Mouse (Mus musculus) gastrocnemius, postnatal 14 days (tissue): ENCODE results near the gene Hyal3. TPM values are rescaled to one million over a fixed set of nuclear protein-coding genes. Genes with fewer than 3 reads are reported as not detected.
A peak's percentile ranks its signal among the peaks of the same experiment; 100 is the strongest.

Source experiments
- DNase-seq: peaks from one replicate; pipeline ENCODE4 v3.0.0; 2021; ENCODE audit warnings: mixed read lengths
- intact Hi-C: fragments of 180-260 bp; cut with DNase I; formaldehyde crosslinking; loops from one replicate; pipeline ENCODE4 v1.15.1; 2025; ENCODE audit warnings: low total_unique reads
- total RNA-seq, 2 experiments: library from RNA; stranded (reverse); gene quantifications; 2 replicates each; pipeline ENCODE4 v1.2.3; 2021

Hyal3 gene
- total RNA-seq, 2 experiments from 2014 or later: 0.23 to 0.49 TPM

- intact Hi-C loops: no loop called here
These were observed 28.8 kb downstream of the Hyal3 start for GRCm38 (mm10) chr9:107609433-107609830.

GRCm38 (mm10) chr9:107611456-107612190, 31.0 kb downstream of the Hyal3 start:
- intact Hi-C loops: no loop called here
- DNase-seq: peak; percentile 30

More at GRCm38 (mm10) chr9:107609433-107609830, 28.8 kb downstream of the Hyal3 start:
- DNase-seq: no peak

GRCm38 (mm10) chr9:107612191-107612944, 31.8 kb downstream of the Hyal3 start:
- DNase-seq: peak; percentile 99
- intact Hi-C loops: no loop called here

- peak; percentile 41 for DNase-seq
- intact Hi-C loops: no loop called here
These were observed 32.4 kb downstream of the Hyal3 start for GRCm38 (mm10) chr9:107612945-107613569.

GRCm38 (mm10) chr9:107615035-107615434, 34.4 kb downstream of the Hyal3 start:
- intact Hi-C loops: no loop called here
- DNase-seq: peak; percentile 16

- intact Hi-C loops: no loop called here
- DNase-seq: no peak
These were observed 36.8 kb downstream of the Hyal3 start for GRCm38 (mm10) chr9:107617461-107617860.

GRCm38 (mm10) chr9:107618098-107618497, 37.5 kb downstream of the Hyal3 start:
- DNase-seq: no peak
- intact Hi-C loops: no loop called here

GRCm38 (mm10) chr9:107618778-107619545, 38.3 kb downstream of the Hyal3 start:
- DNase-seq: no peak
- intact Hi-C loops: no loop called here

- intact Hi-C loops: no loop called here
- no peak for DNase-seq
These were observed 38.9 kb downstream of the Hyal3 start for GRCm38 (mm10) chr9:107619546-107619879.

- intact Hi-C loops: no loop called here
- no peak for DNase-seq
These were observed 40.3 kb downstream of the Hyal3 start for GRCm38 (mm10) chr9:107620954-107621353.

GRCm38 (mm10) chr9:107624539-107624938, 43.9 kb downstream of the Hyal3 start:
- no peak for DNase-seq
- intact Hi-C loops: no loop called here

- intact Hi-C loops: no loop called here
- no peak for DNase-seq
These were observed 44.3 kb downstream of the Hyal3 start for GRCm38 (mm10) chr9:107624951-107625350.

GRCm38 (mm10) chr9:107625351-107626128, 44.9 kb downstream of the Hyal3 start:
- DNase-seq: no peak
- intact Hi-C loops: no loop called here

- intact Hi-C loops: no loop called here
These were observed 45.7 kb downstream of the Hyal3 start for GRCm38 (mm10) chr9:107626158-107626843.

GRCm38 (mm10) chr9:107626844-107627277, 46.2 kb downstream of the Hyal3 start:
- intact Hi-C loops: no loop called here
- DNase-seq: peak; percentile 88

More at GRCm38 (mm10) chr9:107626158-107626843, 45.7 kb downstream of the Hyal3 start:
- no peak for DNase-seq

- intact Hi-C loops: no loop called here
These were observed 47.0 kb downstream of the Hyal3 start for GRCm38 (mm10) chr9:107627387-107628255.

GRCm38 (mm10) chr9:107628721-107629410, 48.2 kb downstream of the Hyal3 start:
- intact Hi-C loops: no loop called here
- peak; percentile 59 for DNase-seq

More at GRCm38 (mm10) chr9:107627387-107628255, 47.0 kb downstream of the Hyal3 start:
- no peak for DNase-seq
